Mouse (Mus musculus): ENCODE data around the gene Hist1h4b. TPM values are rescaled to one million over a fixed set of nuclear protein-coding genes. Genes with fewer than 3 reads are reported as not detected.

The Hist1h4b gene
- total and polyA plus RNA-seq, 2 experiments = 63.4 TPM; not detected in 1

DNA sequence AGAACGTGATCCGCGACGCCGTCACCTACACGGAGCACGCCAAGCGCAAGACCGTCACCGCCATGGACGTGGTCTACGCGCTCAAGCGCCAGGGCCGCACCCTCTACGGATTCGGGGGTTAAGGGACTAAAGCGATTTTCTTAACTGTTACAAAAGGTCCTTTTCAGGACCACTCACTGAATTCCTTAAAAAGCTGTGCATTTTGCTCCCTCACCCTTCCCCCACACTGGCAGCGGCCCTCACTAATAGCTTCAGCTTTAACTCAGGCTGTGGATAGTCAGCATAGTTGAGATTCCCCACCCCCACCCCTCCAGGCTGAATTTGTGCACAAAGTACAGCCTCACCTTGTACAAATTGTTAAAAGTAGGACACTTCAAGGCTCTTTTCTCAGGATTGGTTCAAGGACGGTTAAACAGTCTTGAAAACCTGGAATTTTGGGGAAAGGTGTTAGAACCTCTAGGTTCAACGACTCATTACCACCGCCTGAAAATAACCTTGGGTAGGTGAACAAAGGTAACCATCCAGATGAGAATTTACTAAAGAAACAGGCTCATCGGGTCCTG is 479 bp downstream of the Hist1h4b start:
- peak overlapping the region; percentile 9; the same call in 1 of the 2 replicates for H3K27ac ChIP-seq (replicated peaks; ENCODE audit: insufficient read depth, low read depth, low read length)
- peak overlapping the region; percentile 3; the same call in 1 of the 2 replicates for H3K9ac ChIP-seq (ENCODE audit: low read depth, low read length)
- H3K79me2 ChIP-seq (ENCODE audit: control insufficient read depth, insufficient read depth, low read length) = no peaks in the 10 kb centered on the region
- peaks cover 11% of the 10 kb centered on the region; the same call in 1 of the 2 replicates for H3K4me1 ChIP-seq (ENCODE audit: control insufficient read depth, insufficient read depth, low read length)
- H3K4me3 ChIP-seq (ENCODE audit: insufficient read depth, low read depth, low read length) = peak overlapping the region; percentile 34; the same call in 1 of the 2 replicates
- WGBS = 1% methylated on average over 19 of the region's 23 CpGs
- peak; percentile 57 for DNase-seq (ENCODE audit: extremely low read depth, low read depth, low spot score)
- no peaks in the 10 kb centered on the region for H3K27me3 ChIP-seq (ENCODE audit: control insufficient read depth, insufficient read depth, low read length)
- no peak for TF ChIP-seq POLR2A (IDR thresholded peaks at IDR 0.05; ENCODE audit: extremely low read depth, insufficient read depth, low read length)
- no peak for TF ChIP-seq CTCF (IDR thresholded peaks at IDR 0.05; ENCODE audit: low read depth, low read length)
- H3K36me3 ChIP-seq (ENCODE audit: control insufficient read depth, insufficient read depth, low read length) = no peaks in the 10 kb centered on the region

- TF ChIP-seq POLR2A (IDR thresholded peaks at IDR 0.05; ENCODE audit: extremely low read depth, insufficient read depth, low read length) (no peak), CTCF (IDR thresholded peaks at IDR 0.05; ENCODE audit: low read depth, low read length) (no peak)
- 52% methylated on average over 3 of the region's 3 CpGs for WGBS
- Histone ChIP-seq H3K79me2 (ENCODE audit: control insufficient read depth, insufficient read depth, low read length) (no peaks in the 10 kb centered on the region), H3K4me1 (ENCODE audit: control insufficient read depth, insufficient read depth, low read length) (peaks cover 11% of the 10 kb centered on the region; the same call in 1 of the 2 replicates), H3K27me3 (ENCODE audit: control insufficient read depth, insufficient read depth, low read length) (no peaks in the 10 kb centered on the region), H3K4me3 (ENCODE audit: insufficient read depth, low read depth, low read length) (no peak overlapping the region), H3K9ac (ENCODE audit: low read depth, low read length) (no peak overlapping the region), H3K36me3 (ENCODE audit: control insufficient read depth, insufficient read depth, low read length) (no peaks in the 10 kb centered on the region), H3K27ac (replicated peaks; ENCODE audit: insufficient read depth, low read depth, low read length) (no peak overlapping the region)
- DNase-seq (ENCODE audit: extremely low read depth, low read depth, low spot score) = no peak
Observed at GRCm38 (mm10) chr13:23757921-23758320, 1.1 kb downstream of the Hist1h4b start.

DNA sequence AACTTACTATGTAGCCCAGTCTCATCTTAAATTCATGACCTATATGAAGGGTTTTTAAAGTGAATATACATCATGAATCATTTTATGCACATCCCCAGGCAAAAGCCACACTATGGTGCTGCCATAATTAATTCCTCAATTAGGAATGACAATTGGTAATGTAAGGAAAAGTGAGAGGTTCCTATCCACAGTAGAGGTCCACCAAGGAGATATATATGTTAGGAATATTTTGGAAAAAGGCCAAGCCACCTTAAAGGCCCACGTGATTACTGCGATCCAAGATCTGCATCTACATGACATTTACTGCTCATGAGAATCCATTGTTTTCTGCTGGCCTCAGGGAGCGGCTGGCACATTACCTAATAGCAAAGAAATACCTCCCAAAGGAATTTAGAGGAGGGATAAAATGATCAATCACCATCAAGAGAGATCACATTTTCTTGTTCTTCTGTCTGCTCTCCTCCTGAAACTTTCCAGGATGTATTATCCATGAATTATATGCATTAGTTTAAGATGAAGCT is 2.5 kb downstream of the Hist1h4b start:
- 96% methylated on average over 3 of the region's 3 CpGs for WGBS
- H3K4me1 ChIP-seq (ENCODE audit: control insufficient read depth, insufficient read depth, low read length) = peaks cover 11% of the 10 kb centered on the region; the same call in 1 of the 2 replicates
- TF ChIP-seq CTCF (IDR thresholded peaks at IDR 0.05; ENCODE audit: low read depth, low read length) = no peak
- no peak for TF ChIP-seq POLR2A (IDR thresholded peaks at IDR 0.05; ENCODE audit: extremely low read depth, insufficient read depth, low read length)
- H3K79me2 ChIP-seq (ENCODE audit: control insufficient read depth, insufficient read depth, low read length) = no peaks in the 10 kb centered on the region
- H3K27me3 ChIP-seq (ENCODE audit: control insufficient read depth, insufficient read depth, low read length) = no peaks in the 10 kb centered on the region
- no peak for DNase-seq (ENCODE audit: extremely low read depth, low read depth, low spot score)
- H3K9ac ChIP-seq (ENCODE audit: low read depth, low read length) = no peak overlapping the region
- H3K27ac ChIP-seq (replicated peaks; ENCODE audit: insufficient read depth, low read depth, low read length) = no peak overlapping the region
- H3K4me3 ChIP-seq (ENCODE audit: insufficient read depth, low read depth, low read length) = no peak overlapping the region
- H3K36me3 ChIP-seq (ENCODE audit: control insufficient read depth, insufficient read depth, low read length) = no peaks in the 10 kb centered on the region

GRCm38 (mm10) chr13:23759916-23760239 is 3.1 kb downstream of the Hist1h4b start:
- no peak overlapping the region for H3K27ac ChIP-seq (replicated peaks; ENCODE audit: insufficient read depth, low read depth, low read length)
- no peaks in the 10 kb centered on the region for H3K27me3 ChIP-seq (ENCODE audit: control insufficient read depth, insufficient read depth, low read length)
- no peak overlapping the region for H3K9ac ChIP-seq (ENCODE audit: low read depth, low read length)
- no peak for DNase-seq (ENCODE audit: extremely low read depth, low read depth, low spot score)
- WGBS = 67% methylated on average over 1 of the region's 1 CpGs
- no peaks in the 10 kb centered on the region for H3K79me2 ChIP-seq (ENCODE audit: control insufficient read depth, insufficient read depth, low read length)
- peaks cover 11% of the 10 kb centered on the region; the same call in 1 of the 2 replicates for H3K4me1 ChIP-seq (ENCODE audit: control insufficient read depth, insufficient read depth, low read length)
- H3K36me3 ChIP-seq (ENCODE audit: control insufficient read depth, insufficient read depth, low read length) = no peaks in the 10 kb centered on the region
- no peak overlapping the region for H3K4me3 ChIP-seq (ENCODE audit: insufficient read depth, low read depth, low read length)
- no peak for TF ChIP-seq CTCF (IDR thresholded peaks at IDR 0.05; ENCODE audit: low read depth, low read length)
- no peak for TF ChIP-seq POLR2A (IDR thresholded peaks at IDR 0.05; ENCODE audit: extremely low read depth, insufficient read depth, low read length)

GRCm38 (mm10) chr13:23760240-23760971 is 3.6 kb downstream of the Hist1h4b start:
- H3K4me3 ChIP-seq (ENCODE audit: insufficient read depth, low read depth, low read length) = peak overlapping the region; percentile 67; the same call in 1 of the 2 replicates
- H3K9ac ChIP-seq (ENCODE audit: low read depth, low read length) = peak overlapping the region; percentile 43; the same call in 1 of the 2 replicates
- H3K27me3 ChIP-seq (ENCODE audit: control insufficient read depth, insufficient read depth, low read length) = no peaks in the 10 kb centered on the region
- WGBS = 5% methylated on average over 25 of the region's 27 CpGs
- no peaks in the 10 kb centered on the region for H3K36me3 ChIP-seq (ENCODE audit: control insufficient read depth, insufficient read depth, low read length)
- DNase-seq (ENCODE audit: extremely low read depth, low read depth, low spot score) = no peak
- no peaks in the 10 kb centered on the region for H3K79me2 ChIP-seq (ENCODE audit: control insufficient read depth, insufficient read depth, low read length)
- no peak for TF ChIP-seq CTCF (IDR thresholded peaks at IDR 0.05; ENCODE audit: low read depth, low read length)
- TF ChIP-seq POLR2A (IDR thresholded peaks at IDR 0.05; ENCODE audit: extremely low read depth, insufficient read depth, low read length) = no peak
- H3K4me1 ChIP-seq (ENCODE audit: control insufficient read depth, insufficient read depth, low read length) = peaks cover 11% of the 10 kb centered on the region; the same call in 1 of the 2 replicates
- H3K27ac ChIP-seq (replicated peaks; ENCODE audit: insufficient read depth, low read depth, low read length) = no peak overlapping the region
